Mouse (Mus musculus): ENCODE measurements around the gene Ltbp2.
A peak's percentile ranks its signal among the peaks of the same experiment; 100 is the strongest.

Gene Ltbp2

GRCm38 (mm10) chr12:84810810-84811209 is 65.5 kb downstream of the Ltbp2 start:
- TF ChIP-seq GATA4 (IDR thresholded peaks at IDR 0.05; ENCODE audit: insufficient replicate concordance, low read length) = no peak

GRCm38 (mm10) chr12:84809033-84809432 is 67.3 kb downstream of the Ltbp2 start:
- no peak for TF ChIP-seq GATA4 (IDR thresholded peaks at IDR 0.05; ENCODE audit: insufficient replicate concordance, low read length)

- TF ChIP-seq GATA4 (IDR thresholded peaks at IDR 0.05; ENCODE audit: insufficient replicate concordance, low read length) = peak; percentile 45; the same call in 1 of the 2 replicates
Observed at GRCm38 (mm10) chr12:84807351-84807750, 69.0 kb downstream of the Ltbp2 start.

GRCm38 (mm10) chr12:84806726-84807125 is 69.6 kb downstream of the Ltbp2 start:
- no peak for TF ChIP-seq GATA4 (IDR thresholded peaks at IDR 0.05; ENCODE audit: insufficient replicate concordance, low read length)

GRCm38 (mm10) chr12:84806010-84806409 is 70.3 kb downstream of the Ltbp2 start:
- TF ChIP-seq GATA4 (IDR thresholded peaks at IDR 0.05; ENCODE audit: insufficient replicate concordance, low read length) = no peak

GRCm38 (mm10) chr12:84805228-84805842 is 71.0 kb downstream of the Ltbp2 start:
- no peak for TF ChIP-seq GATA4 (IDR thresholded peaks at IDR 0.05; ENCODE audit: insufficient replicate concordance, low read length)

GRCm38 (mm10) chr12:84802625-84803024 is 73.7 kb downstream of the Ltbp2 start:
- no peak for TF ChIP-seq GATA4 (IDR thresholded peaks at IDR 0.05; ENCODE audit: insufficient replicate concordance, low read length)

- TF ChIP-seq GATA4 (IDR thresholded peaks at IDR 0.05; ENCODE audit: insufficient replicate concordance, low read length) = no peak
Observed at GRCm38 (mm10) chr12:84801532-84802110, 74.7 kb downstream of the Ltbp2 start.

- TF ChIP-seq GATA4 (IDR thresholded peaks at IDR 0.05; ENCODE audit: insufficient replicate concordance, low read length) = no peak
Observed at GRCm38 (mm10) chr12:84800419-84800818, 75.9 kb downstream of the Ltbp2 start.

GRCm38 (mm10) chr12:84799086-84799485 is 77.2 kb downstream of the Ltbp2 start:
- TF ChIP-seq GATA4 (IDR thresholded peaks at IDR 0.05; ENCODE audit: insufficient replicate concordance, low read length) = no peak

- TF ChIP-seq GATA4 (IDR thresholded peaks at IDR 0.05; ENCODE audit: insufficient replicate concordance, low read length) = no peak
Observed at GRCm38 (mm10) chr12:84794647-84795046, 81.7 kb downstream of the Ltbp2 start.

GRCm38 (mm10) chr12:84792629-84793028 is 83.7 kb downstream of the Ltbp2 start:
- TF ChIP-seq GATA4 (IDR thresholded peaks at IDR 0.05; ENCODE audit: insufficient replicate concordance, low read length) = no peak

- no peak for TF ChIP-seq GATA4 (IDR thresholded peaks at IDR 0.05; ENCODE audit: insufficient replicate concordance, low read length)
Observed at GRCm38 (mm10) chr12:84790853-84791252, 85.5 kb downstream of the Ltbp2 start.

GRCm38 (mm10) chr12:84786091-84786490 is 90.2 kb downstream of the Ltbp2 start:
- no peak for TF ChIP-seq GATA4 (IDR thresholded peaks at IDR 0.05; ENCODE audit: insufficient replicate concordance, low read length)

GRCm38 (mm10) chr12:84784604-84785381 is 91.5 kb downstream of the Ltbp2 start:
- no peak for TF ChIP-seq GATA4 (IDR thresholded peaks at IDR 0.05; ENCODE audit: insufficient replicate concordance, low read length)

- TF ChIP-seq GATA4 (IDR thresholded peaks at IDR 0.05; ENCODE audit: insufficient replicate concordance, low read length) = no peak
Observed at GRCm38 (mm10) chr12:84776229-84776628, 100.1 kb downstream of the Ltbp2 start.

Measured in liver, adult (tissue).